Mouse (Mus musculus): ENCODE data around the gene St6galnac3. TPM values are rescaled to one million over a fixed set of nuclear protein-coding genes. Genes with fewer than 3 reads are reported as not detected.

St6galnac3 gene
- polyA plus RNA-seq, 1 experiment: 3.2 TPM

DNA sequence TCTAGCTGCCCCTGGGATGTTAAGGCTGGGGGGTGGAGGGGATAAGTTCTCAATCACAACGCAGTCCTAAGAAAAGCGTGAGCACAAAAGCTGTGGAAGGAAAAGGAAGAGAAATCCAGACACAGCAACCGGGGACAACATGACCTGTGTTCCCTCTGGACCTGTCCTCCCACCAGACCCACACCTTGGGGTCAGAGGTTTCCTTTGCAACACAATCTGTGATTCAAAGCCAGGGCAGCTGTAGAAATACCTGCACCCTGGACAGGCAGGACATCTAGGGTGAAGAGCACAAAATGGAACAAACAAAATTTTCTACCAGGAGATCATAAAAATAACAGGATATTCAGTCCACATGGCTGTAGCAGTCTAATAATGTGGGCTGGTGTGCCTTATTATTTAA is 187.5 kb downstream of the St6galnac3 start:
- 84% methylated on average over 3 of the region's 3 CpGs for whole genome bisulfite sequencing
- TF ChIP-seq POLR2A (IDR thresholded peaks at IDR 0.05; ENCODE audit: low read depth, low read length) (no peak), CTCF (conservative IDR thresholded peaks at IDR 0.05; ENCODE audit: insufficient read depth, insufficient read length, low read depth, low read length) (no peak)
- H3K27me3 ChIP-seq (replicated peaks; ENCODE audit: control insufficient read depth, insufficient read depth, low read length): no peaks in the 10 kb centered on the region
- H3K4me1 ChIP-seq (ENCODE audit: control insufficient read depth, insufficient read depth, low read length): no peaks in the 10 kb centered on the region
- no peak overlapping the region for H3K4me3 ChIP-seq (ENCODE audit: insufficient read depth, low read depth, low read length)
- H3K27ac ChIP-seq (ENCODE audit: insufficient read depth, low read depth, low read length): no peak overlapping the region
- no peak for DNase-seq
- no peaks in the 10 kb centered on the region for H3K36me3 ChIP-seq (ENCODE audit: control insufficient read depth, insufficient read depth, low read length)

DNA sequence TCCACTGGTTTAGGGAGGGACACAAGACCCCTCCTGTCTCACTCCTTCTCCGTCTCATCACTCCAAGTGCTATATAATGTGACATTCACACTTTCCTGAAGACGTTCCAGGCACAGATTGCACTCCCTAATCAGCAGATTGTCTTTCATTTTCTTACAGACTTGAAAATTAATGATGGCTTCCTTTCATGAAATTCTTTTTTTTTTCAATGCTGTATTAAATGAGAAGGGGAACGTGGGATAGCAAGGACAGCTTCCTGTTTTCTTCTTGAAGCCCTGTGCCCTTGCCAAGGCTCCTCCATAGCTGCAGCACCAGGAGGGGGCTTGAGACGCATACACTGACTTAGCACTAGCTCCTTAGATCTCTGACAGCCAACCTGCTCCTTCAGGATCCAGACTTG is 188.7 kb downstream of the St6galnac3 start:
- WGBS: 71% methylated on average over 4 of the region's 4 CpGs
- TF ChIP-seq POLR2A (IDR thresholded peaks at IDR 0.05; ENCODE audit: low read depth, low read length) (no peak), CTCF (conservative IDR thresholded peaks at IDR 0.05; ENCODE audit: insufficient read depth, insufficient read length, low read depth, low read length) (no peak)
- no peak for DNase-seq
- Histone ChIP-seq H3K4me1 (ENCODE audit: control insufficient read depth, insufficient read depth, low read length) (no peaks in the 10 kb centered on the region), H3K27me3 (replicated peaks; ENCODE audit: control insufficient read depth, insufficient read depth, low read length) (no peaks in the 10 kb centered on the region), H3K4me3 (ENCODE audit: insufficient read depth, low read depth, low read length) (no peak overlapping the region), H3K36me3 (ENCODE audit: control insufficient read depth, insufficient read depth, low read length) (no peaks in the 10 kb centered on the region), H3K27ac (ENCODE audit: insufficient read depth, low read depth, low read length) (no peak overlapping the region)

DNA sequence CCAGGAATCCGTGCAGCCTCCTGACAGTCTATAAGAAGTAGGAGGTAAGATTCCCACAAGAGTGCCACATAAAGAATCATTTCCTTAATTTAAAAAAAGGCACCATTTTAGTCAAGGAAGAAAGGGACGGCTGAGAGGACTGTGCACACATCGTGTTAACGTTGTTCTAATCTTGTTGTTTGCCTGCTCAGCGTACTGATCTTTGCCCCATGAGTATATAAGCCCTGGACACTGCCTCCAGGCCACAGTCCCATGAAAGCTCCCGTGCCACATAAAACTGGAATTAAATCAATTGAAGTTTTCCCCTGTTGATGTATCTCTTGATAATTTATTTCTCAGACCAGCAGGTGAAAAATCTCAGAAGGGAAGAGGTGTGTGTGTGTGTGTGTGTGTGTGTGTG is 195.8 kb downstream of the St6galnac3 start:
- no peak for DNase-seq
- 53% methylated on average over 6 of the region's 6 CpGs for WGBS
- Histone ChIP-seq H3K4me1 (ENCODE audit: control insufficient read depth, insufficient read depth, low read length) (no peaks in the 10 kb centered on the region), H3K4me3 (ENCODE audit: insufficient read depth, low read depth, low read length) (no peak overlapping the region), H3K27ac (ENCODE audit: insufficient read depth, low read depth, low read length) (no peak overlapping the region), H3K27me3 (replicated peaks; ENCODE audit: control insufficient read depth, insufficient read depth, low read length) (no peaks in the 10 kb centered on the region), H3K36me3 (ENCODE audit: control insufficient read depth, insufficient read depth, low read length) (no peaks in the 10 kb centered on the region)
- TF ChIP-seq POLR2A (IDR thresholded peaks at IDR 0.05; ENCODE audit: low read depth, low read length): no peak
- no peak for TF ChIP-seq CTCF (conservative IDR thresholded peaks at IDR 0.05; ENCODE audit: insufficient read depth, insufficient read length, low read depth, low read length)

DNA sequence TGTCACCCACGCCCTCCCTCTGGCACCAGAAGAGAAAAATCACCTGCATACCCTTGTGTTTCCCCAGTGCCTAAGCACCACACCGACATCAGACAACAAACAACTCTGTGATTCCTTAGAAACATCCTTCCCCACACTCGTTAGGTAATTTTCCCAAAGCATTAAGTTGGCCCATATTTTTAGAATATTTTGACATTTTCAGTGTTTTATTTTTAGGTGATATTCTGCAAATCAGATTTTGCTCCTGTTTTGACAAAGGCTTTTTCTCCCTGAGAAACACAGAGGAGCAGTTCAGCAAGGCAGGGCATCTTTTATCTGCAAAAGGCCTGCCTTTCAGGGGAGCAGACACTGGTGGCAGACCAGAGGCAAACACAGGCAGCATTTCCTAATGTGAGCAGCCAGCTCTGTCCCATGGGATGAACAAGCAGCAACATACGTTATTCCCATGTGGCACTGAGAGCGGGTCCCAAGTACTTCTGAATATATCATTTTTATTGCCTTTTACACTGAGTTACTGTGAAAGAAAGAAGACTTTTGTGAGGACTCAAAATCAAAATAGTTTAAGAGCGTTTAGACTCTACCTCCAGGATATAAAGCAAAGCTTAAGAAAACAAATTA is 199.7 kb downstream of the St6galnac3 start:
- Histone ChIP-seq H3K4me3 (ENCODE audit: insufficient read depth, low read depth, low read length) (no peak overlapping the region), H3K36me3 (ENCODE audit: control insufficient read depth, insufficient read depth, low read length) (no peaks in the 10 kb centered on the region), H3K27ac (ENCODE audit: insufficient read depth, low read depth, low read length) (no peak overlapping the region), H3K4me1 (ENCODE audit: control insufficient read depth, insufficient read depth, low read length) (no peaks in the 10 kb centered on the region), H3K27me3 (replicated peaks; ENCODE audit: control insufficient read depth, insufficient read depth, low read length) (no peaks in the 10 kb centered on the region)
- no peak for DNase-seq
- 76% methylated on average over 6 of the region's 6 CpGs for WGBS
- TF ChIP-seq POLR2A (IDR thresholded peaks at IDR 0.05; ENCODE audit: low read depth, low read length): no peak
- TF ChIP-seq CTCF (conservative IDR thresholded peaks at IDR 0.05; ENCODE audit: insufficient read depth, insufficient read length, low read depth, low read length): no peak

DNA sequence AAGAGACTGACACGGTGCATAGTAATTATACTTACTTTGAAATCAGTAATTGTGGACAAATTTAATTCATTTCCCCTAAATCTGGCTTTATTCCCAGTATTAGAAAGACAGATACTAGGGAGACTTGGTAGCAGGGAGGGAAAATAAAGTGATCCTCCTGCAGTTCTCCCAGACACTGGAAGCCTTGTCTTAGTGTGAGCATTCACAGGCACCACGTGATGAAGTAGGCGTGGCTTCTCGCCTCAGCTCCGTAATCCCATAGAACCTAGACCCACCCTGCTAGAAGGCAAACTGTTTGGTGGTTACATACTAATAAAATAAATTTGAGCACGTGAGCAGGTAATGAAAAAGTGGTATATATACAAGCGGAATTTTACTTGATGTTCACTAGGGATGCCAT is 208.1 kb downstream of the St6galnac3 start:
- Histone ChIP-seq H3K27ac (ENCODE audit: insufficient read depth, low read depth, low read length) (no peak overlapping the region), H3K4me3 (ENCODE audit: insufficient read depth, low read depth, low read length) (no peak overlapping the region), H3K27me3 (replicated peaks; ENCODE audit: control insufficient read depth, insufficient read depth, low read length) (no peaks in the 10 kb centered on the region), H3K36me3 (ENCODE audit: control insufficient read depth, insufficient read depth, low read length) (no peaks in the 10 kb centered on the region), H3K4me1 (ENCODE audit: control insufficient read depth, insufficient read depth, low read length) (no peaks in the 10 kb centered on the region)
- WGBS: 83% methylated on average over 7 of the region's 7 CpGs
- no peak for DNase-seq
- TF ChIP-seq CTCF (conservative IDR thresholded peaks at IDR 0.05; ENCODE audit: insufficient read depth, insufficient read length, low read depth, low read length) (no peak), POLR2A (IDR thresholded peaks at IDR 0.05; ENCODE audit: low read depth, low read length) (no peak)

DNA sequence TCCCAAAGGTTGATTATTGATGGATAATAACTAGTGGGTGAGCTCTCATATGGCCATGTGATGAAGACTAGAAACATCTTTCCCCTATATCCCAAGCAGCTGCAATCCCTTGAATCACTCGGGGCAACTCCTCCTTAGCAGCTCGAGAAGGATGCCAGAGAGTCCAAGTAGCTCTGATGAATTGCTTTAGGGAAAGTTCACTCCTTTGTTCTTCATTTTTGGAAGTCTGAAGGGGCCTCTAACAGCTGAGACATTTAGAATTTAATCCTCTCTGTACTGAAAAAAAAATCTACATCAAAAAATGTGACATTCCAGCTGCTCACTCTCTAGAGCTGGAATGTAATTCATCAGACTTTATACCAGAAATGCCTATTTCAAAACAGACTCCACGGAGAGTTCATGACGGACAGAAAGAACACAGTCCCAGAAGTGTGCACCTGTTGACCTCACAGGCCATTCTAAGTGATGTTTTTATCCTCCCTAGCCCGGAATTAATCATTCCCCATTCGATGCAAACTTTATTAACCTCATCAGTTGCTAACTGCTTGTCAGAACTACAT is 211.4 kb downstream of the St6galnac3 start:
- WGBS: 38% methylated on average over 6 of the region's 6 CpGs
- Histone ChIP-seq H3K27ac (ENCODE audit: insufficient read depth, low read depth, low read length) (no peak overlapping the region), H3K36me3 (ENCODE audit: control insufficient read depth, insufficient read depth, low read length) (no peaks in the 10 kb centered on the region), H3K27me3 (replicated peaks; ENCODE audit: control insufficient read depth, insufficient read depth, low read length) (no peaks in the 10 kb centered on the region), H3K4me1 (ENCODE audit: control insufficient read depth, insufficient read depth, low read length) (no peaks in the 10 kb centered on the region), H3K4me3 (ENCODE audit: insufficient read depth, low read depth, low read length) (no peak overlapping the region)
- no peak for DNase-seq
- no peak for TF ChIP-seq POLR2A (IDR thresholded peaks at IDR 0.05; ENCODE audit: low read depth, low read length)

DNA sequence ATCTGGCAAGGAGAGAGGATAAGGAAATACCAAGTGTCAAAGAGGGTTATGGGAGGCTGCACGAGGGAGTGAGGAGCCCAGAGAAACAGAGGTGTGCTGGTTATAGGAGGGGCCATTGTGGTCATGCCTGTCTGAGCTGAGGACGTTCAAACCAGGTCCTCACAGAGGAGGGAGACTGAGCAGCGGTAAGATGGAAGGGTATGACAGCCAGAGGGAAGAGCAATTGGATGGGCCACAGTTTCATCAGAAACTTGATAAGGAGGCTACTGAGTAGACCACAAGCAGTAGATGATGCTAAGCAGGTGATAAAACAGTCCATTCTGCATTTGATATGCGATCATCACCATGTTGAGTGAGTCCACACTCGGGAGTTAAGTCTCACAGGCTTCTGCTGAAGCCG is 212.4 kb downstream of the St6galnac3 start:
- Histone ChIP-seq H3K27ac (ENCODE audit: insufficient read depth, low read depth, low read length) (no peak overlapping the region), H3K27me3 (replicated peaks; ENCODE audit: control insufficient read depth, insufficient read depth, low read length) (no peaks in the 10 kb centered on the region), H3K36me3 (ENCODE audit: control insufficient read depth, insufficient read depth, low read length) (no peaks in the 10 kb centered on the region), H3K4me3 (ENCODE audit: insufficient read depth, low read depth, low read length) (no peak overlapping the region), H3K4me1 (ENCODE audit: control insufficient read depth, insufficient read depth, low read length) (no peaks in the 10 kb centered on the region)
- TF ChIP-seq POLR2A (IDR thresholded peaks at IDR 0.05; ENCODE audit: low read depth, low read length): no peak
- no peak for TF ChIP-seq CTCF (conservative IDR thresholded peaks at IDR 0.05; ENCODE audit: insufficient read depth, insufficient read length, low read depth, low read length)
- no peak for DNase-seq
- whole genome bisulfite sequencing: 61% methylated on average over 6 of the region's 6 CpGs
